Mouse (Mus musculus) right cerebral cortex, postnatal 14 days (tissue): ENCODE results near the gene Tspyl1.
"Not testable (repeated sequence)": the region's sequence is repeated elsewhere in the genome, so short reads cannot be mapped to it uniquely, and the experiment has no call there.

Experiments
- DNase-seq: peaks from one replicate; pipeline ENCODE4 v3.0.0; 2022

The Tspyl1 gene

DNA sequence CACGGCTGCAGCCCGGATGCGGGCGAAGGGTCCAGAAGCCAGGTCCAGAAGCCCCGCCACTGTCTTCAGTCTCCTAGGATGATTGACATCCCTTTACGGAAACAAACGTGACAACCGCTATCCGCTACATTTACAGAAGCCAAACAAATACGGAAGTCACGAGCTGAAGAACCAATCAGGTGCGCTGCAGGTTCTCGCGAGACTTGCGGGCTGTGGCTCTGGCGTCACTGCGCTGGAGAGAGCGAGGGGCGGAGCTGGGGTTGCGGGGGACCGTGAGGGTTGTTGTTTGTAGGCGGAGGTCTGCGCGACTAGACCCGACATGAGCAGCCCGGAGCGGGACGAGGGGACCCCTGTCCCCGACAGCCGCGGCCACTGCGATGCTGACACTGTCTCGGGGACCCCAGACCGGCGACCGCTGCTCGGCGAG lies at the start of gene Tspyl1:
Gene Tspyl1, plus strand, starts transcription at position 229 of the 427 bp plus-strand sequence.
- DNase-seq, result peak; percentile 98

GRCm38 (mm10) chr10:34233418-34233817 lies 48.6 kb upstream of the Tspyl1 start:
- no peak for DNase-seq

DNA sequence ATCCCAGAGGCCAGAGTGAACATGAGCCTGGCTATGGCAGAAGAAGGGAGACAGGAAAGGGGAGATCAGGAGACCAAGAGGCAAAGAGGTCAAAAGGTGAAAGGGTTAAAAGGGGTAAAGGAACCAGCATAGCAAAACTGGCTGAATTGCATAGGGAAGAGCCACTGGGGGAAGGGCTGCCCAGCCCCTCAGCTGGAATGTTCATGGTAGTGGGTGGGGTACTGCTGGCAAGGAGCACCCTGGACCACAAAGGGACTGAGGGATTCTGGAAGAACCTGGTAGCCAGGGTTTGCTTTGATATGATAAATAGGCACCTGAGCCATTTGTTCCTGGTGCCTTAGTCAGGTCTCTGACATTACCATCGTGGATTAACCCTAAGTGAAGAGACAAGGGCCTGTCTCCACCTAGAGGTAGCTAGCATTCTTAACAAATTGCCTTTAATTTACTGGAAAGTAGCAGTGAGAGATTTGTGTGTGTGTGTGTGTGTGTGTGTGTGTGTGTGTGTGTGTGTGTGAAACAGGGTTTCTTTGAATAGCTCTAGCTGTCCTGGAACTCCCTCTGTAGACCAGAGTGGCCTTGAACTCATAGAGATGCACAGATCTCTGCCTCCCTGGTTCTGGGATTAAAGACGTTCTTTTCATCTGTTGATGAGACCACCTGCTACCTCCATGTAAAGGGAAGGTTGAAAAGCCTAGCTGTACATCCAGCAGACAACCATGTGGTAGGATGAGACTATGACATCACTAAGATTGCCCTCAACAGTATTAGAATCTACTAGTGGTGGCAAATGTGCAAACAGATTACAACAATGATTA lies 47.9 kb upstream of the Tspyl1 start:
- DNase-seq, result no peak

GRCm38 (mm10) chr10:34235384-34235783 lies 46.6 kb upstream of the Tspyl1 start:
- peak; percentile 4 for DNase-seq

GRCm38 (mm10) chr10:34236569-34236968 lies 45.4 kb upstream of the Tspyl1 start:
- DNase-seq, result no peak

DNA sequence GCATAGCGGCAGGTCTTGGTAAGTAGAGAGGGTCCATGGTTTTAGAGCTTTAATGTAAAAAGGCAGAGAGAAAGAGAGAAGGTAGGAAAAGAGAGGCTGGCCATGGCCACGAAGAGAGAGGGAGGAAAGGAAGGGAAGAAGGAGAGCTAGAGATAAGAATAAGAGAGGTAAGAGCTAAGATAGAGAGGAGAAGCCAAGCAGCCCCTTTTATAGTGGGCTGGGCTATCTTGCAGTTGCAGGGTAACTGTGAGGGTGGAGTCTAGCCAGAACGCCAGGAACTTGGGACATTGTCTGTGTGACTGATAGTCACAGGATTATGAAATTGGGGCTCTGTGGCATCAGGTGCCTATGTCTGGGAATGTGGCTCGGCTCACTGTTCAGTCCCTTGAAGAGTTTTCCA lies 43.5 kb upstream of the Tspyl1 start:
- no peak for DNase-seq

GRCm38 (mm10) chr10:34244745-34245144 lies 37.2 kb upstream of the Tspyl1 start:
- no peak for DNase-seq

DNA sequence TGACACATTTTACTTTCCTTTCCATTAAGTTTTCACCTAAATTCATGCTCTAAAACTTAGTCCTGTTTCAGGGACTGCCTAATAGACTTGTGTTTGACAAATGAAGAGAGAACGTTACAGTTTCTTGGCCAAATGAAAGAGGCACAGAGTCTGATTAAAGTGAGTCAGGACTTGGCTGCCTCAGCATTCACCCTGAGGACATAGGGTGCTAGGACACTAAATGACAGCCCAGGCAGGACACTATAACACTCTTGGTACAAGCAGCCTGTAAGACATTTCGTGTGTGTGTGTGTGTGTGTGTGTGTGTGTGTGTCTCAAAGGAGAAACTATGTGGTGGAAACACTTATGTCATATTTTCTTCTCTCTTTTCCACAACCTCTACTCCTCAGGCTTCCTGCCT lies 35.9 kb upstream of the Tspyl1 start:
- DNase-seq, result no peak

DNA sequence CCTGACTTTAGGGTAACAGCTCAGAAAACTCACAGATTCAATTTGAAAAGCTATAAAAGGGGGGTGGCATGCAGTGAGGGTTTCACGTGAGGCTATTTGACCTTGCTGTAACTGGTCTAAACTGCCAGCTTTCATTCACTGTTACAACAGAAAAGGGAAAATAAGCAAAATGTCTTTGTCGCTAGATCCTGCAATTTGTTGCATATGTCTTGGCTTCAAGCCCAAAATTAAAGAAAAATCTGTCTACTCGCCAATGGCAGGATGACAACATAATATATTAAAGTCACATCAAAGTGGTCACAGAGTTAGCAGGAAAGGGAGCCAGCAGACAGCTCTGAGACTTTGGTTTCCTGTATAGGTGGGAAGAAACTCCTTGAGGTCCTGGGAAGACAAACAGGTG lies 34.2 kb upstream of the Tspyl1 start:
- DNase-seq, result no peak

DNA sequence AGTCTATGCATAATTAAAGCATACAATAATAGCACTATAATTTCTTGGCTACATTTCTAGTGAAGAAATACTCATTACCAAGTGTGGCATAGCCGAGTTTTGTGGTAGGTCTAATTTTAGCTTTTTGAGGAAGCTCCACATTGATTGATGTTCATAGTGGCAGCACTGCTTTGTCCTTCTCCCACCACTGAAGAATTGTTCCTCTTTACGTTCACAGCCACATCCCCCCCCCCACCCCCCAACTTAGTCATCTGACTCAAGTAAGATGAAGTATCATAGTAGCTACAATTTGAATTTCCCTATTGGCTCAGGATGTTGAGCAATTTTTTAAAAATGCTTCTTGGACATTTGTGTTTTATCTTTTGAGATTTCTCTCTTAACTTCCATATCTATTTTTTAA lies 32.4 kb upstream of the Tspyl1 start:
- no peak for DNase-seq

DNA sequence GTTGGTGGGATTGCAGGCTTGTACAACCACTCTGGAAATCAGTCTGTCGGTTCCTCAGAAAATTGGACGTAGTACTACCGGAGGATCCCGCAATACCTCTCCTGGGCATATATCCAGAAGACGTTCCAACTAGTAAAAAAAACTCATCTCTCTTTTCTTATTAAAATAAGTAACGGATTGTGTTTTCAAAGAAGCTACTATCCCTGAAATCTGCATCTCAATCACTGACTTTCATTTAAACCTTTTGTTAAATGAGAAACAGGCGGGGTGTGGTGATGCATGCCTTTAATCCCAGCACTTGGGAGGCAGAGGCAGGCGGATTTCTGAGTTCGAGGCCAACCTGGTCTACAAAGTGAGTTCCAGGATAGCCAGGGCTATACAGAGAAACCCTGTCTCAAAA lies 29.2 kb upstream of the Tspyl1 start:
- not testable (repeated sequence) for DNase-seq

GRCm38 (mm10) chr10:34265106-34265505 lies 16.9 kb upstream of the Tspyl1 start:
- no peak for DNase-seq

- no peak for DNase-seq
These were observed 14.5 kb upstream of the Tspyl1 start for GRCm38 (mm10) chr10:34267312-34268070.

DNA sequence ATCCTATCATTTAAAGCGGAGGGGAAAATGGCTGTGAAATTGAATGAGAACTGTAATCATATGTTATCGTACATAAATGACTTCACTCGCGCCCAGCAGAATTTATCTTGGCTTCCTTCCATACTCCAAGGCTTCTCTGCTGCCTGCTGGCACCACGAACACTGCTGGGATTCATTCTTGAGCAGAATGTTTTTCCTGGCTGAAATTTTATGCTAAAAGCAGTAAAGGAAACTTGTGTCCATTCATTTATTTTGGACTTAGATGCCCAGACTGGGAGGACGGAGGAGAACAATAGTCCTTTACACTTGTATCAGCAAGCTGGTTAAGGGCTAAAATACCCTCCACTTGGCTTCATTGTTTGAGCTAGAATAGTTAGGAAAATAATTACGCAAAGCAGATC lies 10.3 kb upstream of the Tspyl1 start:
- peak; percentile 13 for DNase-seq

- no peak for DNase-seq
These were observed 1.3 kb upstream of the Tspyl1 start for GRCm38 (mm10) chr10:34280591-34281175.

DNA sequence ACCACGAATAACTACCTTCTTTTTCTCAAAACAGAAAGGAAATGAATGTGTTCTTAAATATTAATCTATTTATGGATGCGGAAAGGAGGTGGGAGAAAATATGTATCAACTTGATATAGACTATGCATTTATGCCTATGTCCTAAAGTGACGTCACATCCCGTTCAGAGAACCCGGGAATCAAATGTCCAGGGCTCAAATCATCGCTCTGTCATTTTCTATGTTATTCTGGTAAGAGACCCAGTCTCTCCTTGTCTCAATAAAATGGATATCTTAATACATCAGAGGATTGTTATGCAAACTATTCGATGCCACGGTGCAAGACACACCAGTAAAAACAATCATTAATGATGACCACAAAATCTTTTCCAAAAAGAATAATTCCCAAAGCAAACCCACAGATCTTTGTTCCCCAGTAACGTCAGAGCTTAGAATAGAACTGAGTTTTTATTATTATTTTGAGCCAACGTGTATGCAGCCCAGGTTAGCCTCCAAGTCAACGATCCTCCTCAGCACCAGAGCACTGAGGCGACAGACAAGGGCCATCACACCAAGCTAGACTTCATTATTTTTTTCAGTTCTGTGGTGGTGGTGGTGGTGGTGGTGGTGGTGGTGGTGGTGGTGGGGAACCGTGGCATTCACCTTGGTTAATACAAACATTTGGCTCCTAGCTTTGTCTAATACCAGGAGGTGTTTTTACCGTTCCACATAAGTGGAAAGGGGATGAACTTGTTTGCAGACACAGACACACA lies 604 bp upstream of the Tspyl1 start:
- DNase-seq, result no peak

DNA sequence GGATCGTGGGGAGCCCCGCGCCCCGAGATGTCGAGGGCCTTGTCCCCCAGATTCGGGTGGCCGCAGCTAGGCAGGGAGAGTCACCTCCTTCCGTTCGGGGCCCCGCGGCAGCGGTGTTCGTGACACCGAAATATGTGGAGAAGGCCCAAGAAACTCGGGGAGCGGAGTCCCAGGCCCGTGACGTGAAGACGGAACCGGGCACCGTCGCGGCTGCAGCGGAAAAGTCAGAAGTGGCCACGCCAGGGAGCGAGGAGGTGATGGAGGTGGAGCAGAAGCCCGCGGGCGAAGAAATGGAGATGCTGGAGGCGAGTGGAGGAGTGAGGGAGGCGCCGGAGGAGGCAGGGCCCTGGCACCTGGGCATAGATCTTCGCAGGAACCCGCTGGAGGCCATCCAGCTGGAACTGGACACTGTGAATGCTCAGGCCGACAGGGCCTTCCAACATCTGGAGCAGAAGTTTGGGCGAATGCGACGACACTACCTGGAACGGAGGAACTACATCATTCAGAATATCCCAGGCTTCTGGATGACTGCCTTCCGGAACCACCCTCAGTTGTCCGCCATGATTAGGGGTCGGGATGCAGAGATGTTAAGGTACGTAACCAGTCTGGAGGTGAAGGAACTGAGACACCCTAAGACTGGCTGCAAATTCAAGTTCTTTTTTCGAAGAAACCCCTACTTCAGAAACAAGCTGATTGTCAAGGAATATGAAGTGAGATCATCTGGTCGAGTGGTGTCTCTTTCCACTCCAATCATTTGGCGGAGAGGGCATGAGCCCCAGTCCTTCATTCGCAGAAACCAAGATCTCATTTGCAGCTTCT lies 639 bp downstream of the Tspyl1 start:
- peak; percentile 41 for DNase-seq

- no peak for DNase-seq
These were observed 14.9 kb downstream of the Tspyl1 start for GRCm38 (mm10) chr10:34296911-34297298.

GRCm38 (mm10) chr10:34297299-34297979 lies 15.4 kb downstream of the Tspyl1 start, which contains the start of gene Tspyl4:
Tspyl4 (plus strand) TSS chr10:34297442.
- DNase-seq, result peak; percentile 93

- DNase-seq, result no peak
These were observed 16.2 kb downstream of the Tspyl1 start for GRCm38 (mm10) chr10:34297980-34298753.

DNA sequence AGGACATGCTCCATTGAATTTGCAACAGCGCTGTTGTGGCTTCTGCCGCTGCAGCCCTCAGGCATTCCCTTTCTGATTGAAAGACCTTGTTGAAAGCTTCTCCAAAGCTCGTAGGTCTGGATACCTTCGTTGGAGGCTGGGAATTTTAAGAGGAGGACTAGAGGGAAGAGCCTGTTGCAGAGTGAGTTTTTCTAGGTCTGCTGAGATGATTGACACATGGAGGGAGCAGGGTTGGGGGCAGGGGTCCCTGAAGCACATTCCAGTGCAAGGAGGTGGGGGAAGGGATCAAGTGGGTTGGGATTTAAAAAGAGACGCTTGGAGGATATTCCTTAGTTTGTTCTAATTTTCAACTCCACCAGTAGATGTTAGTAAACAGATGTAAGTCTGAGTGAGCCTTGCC lies 18.4 kb downstream of the Tspyl1 start:
- no peak for DNase-seq
